Mouse (Mus musculus) forebrain, embryonic 10.5 days (tissue): ENCODE measurements around the gene Timm10. TPM values are rescaled to one million over a fixed set of nuclear protein-coding genes. Genes with fewer than 3 reads are reported as not detected.

Source experiments
- DNase-seq: peaks from one replicate; pipeline ENCODE4 v3.0.0-alpha.2; 2017; ENCODE audit warnings: low spot score; ENCODE audit errors: extremely low spot score
- H3K27ac ChIP-seq: fragments of 300-500 bp; sonication (generic); 2 replicates; pipeline ENCODE4 v1.5.1; 2016; ENCODE audit warnings: mild to moderate bottlenecking
- H3K27me3 ChIP-seq: fragments of 300-500 bp; sonication (generic); 2 replicates; pipeline ENCODE4 v1.6.1; 2016; ENCODE audit warnings: mild to moderate bottlenecking; ENCODE audit not compliant: poor library complexity, severe bottlenecking
- H3K36me3 ChIP-seq: fragments of 300-500 bp; sonication (generic); replicated peaks from 2 replicates; pipeline ENCODE4 v1.6.1; 2016; ENCODE audit warnings: mild to moderate bottlenecking, moderate library complexity
- H3K4me1 ChIP-seq: fragments of 300-500 bp; sonication (generic); 2 replicates; pipeline ENCODE4 v1.6.1; 2016
- H3K4me3 ChIP-seq: fragments of 300-500 bp; sonication (generic); 2 replicates; pipeline ENCODE4 v1.5.1; 2016; ENCODE audit warnings: mild to moderate bottlenecking, moderate library complexity
- H3K9me3 ChIP-seq: fragments of 300-500 bp; sonication (generic); 2 replicates; pipeline ENCODE4 v1.6.1; 2016; ENCODE audit warnings: mild to moderate bottlenecking, moderate library complexity
- WGBS: fragments of 180-500 bp; shearing (Covaris S2); methylation state at CpG from one replicate; pipeline ENCODE4 v1.1.7; 2016; 5-methylcytosine and 5-hydroxymethylcytosine counted together
- polyA plus RNA-seq: library from polyadenylated mRNA; unstranded; fragments of >200 nt; fragmentation: Nextera tagmentation; extraction: Ambion mirVana; gene quantifications from 2 replicates; pipeline ENCODE4 v1.2.1, GENCODE M21; 2016

Gene Timm10
- 68.6 and 70.9 TPM in 2 replicates for polyA plus RNA-seq

GRCm38 (mm10) chr2:84826488-84827282, at the start of gene Timm10:
Gene Timm10 (plus strand): TSS chr2:84826997.
- peak within 1 kb of the TSS; percentile 83 for H3K27ac ChIP-seq
- peaks cover 16% of the 10 kb centered on the region for H3K4me1 ChIP-seq
- under 1% methylated on average over 34 of the region's 34 CpGs for WGBS

GRCm38 (mm10) chr2:84777706-84778105, 49.1 kb upstream of the Timm10 start:
- H3K27me3 ChIP-seq: no peaks in the 10 kb centered on the region
- DNase-seq: no peak
- WGBS: 43% methylated on average over 3 of the region's 3 CpGs
- peaks cover 35% of the 10 kb centered on the region for H3K4me1 ChIP-seq
- 0 out of 2 replicates have a peak overlapping the region, but pooled peaks have one; percentile 11 for H3K27ac ChIP-seq
- H3K9me3 ChIP-seq: no peaks in the 10 kb centered on the region
- H3K36me3 ChIP-seq: no peaks in the 10 kb centered on the region
- H3K4me3 ChIP-seq: no peak overlapping the region

More at GRCm38 (mm10) chr2:84826488-84827282, at the start of gene Timm10:
- H3K9me3 ChIP-seq: no peaks in the 10 kb centered on the region
- H3K4me3 ChIP-seq: peak within 1 kb of the TSS; percentile 79
- H3K27me3 ChIP-seq: no peaks in the 10 kb centered on the region
- peaks cover 30% of the 10 kb centered on the region for H3K36me3 ChIP-seq
- peak; percentile 92 for DNase-seq

GRCm38 (mm10) chr2:84779210-84779609, 47.6 kb upstream of the Timm10 start:
- WGBS: 66% methylated on average over 6 of the region's 6 CpGs
- no peak for DNase-seq
- peaks cover 21% of the 10 kb centered on the region for H3K4me1 ChIP-seq
- no peaks in the 10 kb centered on the region for H3K27me3 ChIP-seq
- no peak overlapping the region for H3K4me3 ChIP-seq
- no peaks in the 10 kb centered on the region for H3K36me3 ChIP-seq
- no peak overlapping the region for H3K27ac ChIP-seq
- H3K9me3 ChIP-seq: no peaks in the 10 kb centered on the region

- no peaks in the 10 kb centered on the region for H3K27me3 ChIP-seq
- 84% methylated on average over 1 of the region's 1 CpGs for WGBS
- DNase-seq: no peak
These were observed 43.5 kb upstream of the Timm10 start for GRCm38 (mm10) chr2:84783315-84783714.

GRCm38 (mm10) chr2:84783840-84784566, 42.8 kb upstream of the Timm10 start:
- Histone ChIP-seq H3K27ac (no peak overlapping the region), H3K36me3 (no peaks in the 10 kb centered on the region), H3K9me3 (no peaks in the 10 kb centered on the region), H3K27me3 (no peaks in the 10 kb centered on the region), H3K4me1 (peaks cover 4% of the 10 kb centered on the region; the same call in 1 of the 2 replicates), H3K4me3 (no peak overlapping the region)
- no peak for DNase-seq
- 91% methylated on average over 3 of the region's 3 CpGs for WGBS

More at GRCm38 (mm10) chr2:84783315-84783714, 43.5 kb upstream of the Timm10 start:
- Histone ChIP-seq H3K9me3 (no peaks in the 10 kb centered on the region), H3K4me1 (peaks cover 4% of the 10 kb centered on the region; the same call in 1 of the 2 replicates), H3K4me3 (no peak overlapping the region), H3K36me3 (no peaks in the 10 kb centered on the region), H3K27ac (no peak overlapping the region)

- 87% methylated on average over 3 of the region's 3 CpGs for WGBS
- no peak overlapping the region for H3K4me3 ChIP-seq
These were observed 38.5 kb upstream of the Timm10 start for GRCm38 (mm10) chr2:84788316-84788715.

GRCm38 (mm10) chr2:84790418-84790817, 36.4 kb upstream of the Timm10 start:
- 0 out of 2 replicates have a peak, but pooled peaks cover 10% of the 10 kb centered on the region for H3K27me3 ChIP-seq
- peaks cover 13% of the 10 kb centered on the region; the same call in 1 of the 2 replicates for H3K4me1 ChIP-seq
- H3K27ac ChIP-seq: no peak overlapping the region
- no peaks in the 10 kb centered on the region for H3K36me3 ChIP-seq
- 57% methylated on average over 9 of the region's 9 CpGs for WGBS
- H3K4me3 ChIP-seq: no peak overlapping the region
- DNase-seq: no peak
- H3K9me3 ChIP-seq: peaks cover 14% of the 10 kb centered on the region

More at GRCm38 (mm10) chr2:84788316-84788715, 38.5 kb upstream of the Timm10 start:
- no peak overlapping the region for H3K27ac ChIP-seq
- no peaks in the 10 kb centered on the region for H3K36me3 ChIP-seq
- no peaks in the 10 kb centered on the region for H3K9me3 ChIP-seq
- no peak for DNase-seq
- H3K4me1 ChIP-seq: peaks cover 13% of the 10 kb centered on the region; the same call in 1 of the 2 replicates
- H3K27me3 ChIP-seq: 0 out of 2 replicates have a peak, but pooled peaks cover 10% of the 10 kb centered on the region

GRCm38 (mm10) chr2:84792516-84792915, 34.3 kb upstream of the Timm10 start:
- Histone ChIP-seq H3K27ac (no peak overlapping the region), H3K4me1 (peaks cover 8% of the 10 kb centered on the region; the same call in 1 of the 2 replicates), H3K36me3 (no peaks in the 10 kb centered on the region), H3K9me3 (peaks cover 18% of the 10 kb centered on the region), H3K4me3 (no peak overlapping the region), H3K27me3 (0 out of 2 replicates have a peak, but pooled peaks cover 10% of the 10 kb centered on the region)
- 94% methylated on average over 3 of the region's 3 CpGs for WGBS
- no peak for DNase-seq

- H3K4me3 ChIP-seq: no peak overlapping the region
- 0 out of 2 replicates have a peak, but pooled peaks cover 10% of the 10 kb centered on the region for H3K27me3 ChIP-seq
- H3K9me3 ChIP-seq: peaks cover 18% of the 10 kb centered on the region
- H3K27ac ChIP-seq: no peak overlapping the region
- WGBS: 84% methylated on average over 3 of the region's 3 CpGs
- H3K36me3 ChIP-seq: no peaks in the 10 kb centered on the region
- DNase-seq: no peak
- H3K4me1 ChIP-seq: peaks cover 13% of the 10 kb centered on the region
These were observed 33.6 kb upstream of the Timm10 start for GRCm38 (mm10) chr2:84793154-84793553.

GRCm38 (mm10) chr2:84793871-84794270, 32.9 kb upstream of the Timm10 start:
- Histone ChIP-seq H3K27me3 (0 out of 2 replicates have a peak, but pooled peaks cover 10% of the 10 kb centered on the region), H3K4me1 (peaks cover 20% of the 10 kb centered on the region), H3K9me3 (peaks cover 18% of the 10 kb centered on the region), H3K36me3 (no peaks in the 10 kb centered on the region), H3K4me3 (no peak overlapping the region), H3K27ac (no peak overlapping the region)
- 86% methylated on average over 3 of the region's 3 CpGs for WGBS
- DNase-seq: no peak

- Histone ChIP-seq H3K9me3 (peaks cover 18% of the 10 kb centered on the region), H3K4me3 (peak overlapping the region; percentile 67), H3K36me3 (no peaks in the 10 kb centered on the region), H3K4me1 (peaks cover 20% of the 10 kb centered on the region), H3K27ac (peak overlapping the region; percentile 84), H3K27me3 (no peaks in the 10 kb centered on the region)
- WGBS: 10% methylated on average over 13 of the region's 13 CpGs
- peak; percentile 85 for DNase-seq
These were observed 28.8 kb upstream of the Timm10 start for GRCm38 (mm10) chr2:84797833-84798492.

- Histone ChIP-seq H3K27ac (peak within 1 kb of the TSS; percentile 84), H3K4me3 (peak within 1 kb of the TSS; percentile 67), H3K4me1 (peaks cover 20% of the 10 kb centered on the region), H3K36me3 (no peaks in the 10 kb centered on the region), H3K27me3 (no peaks in the 10 kb centered on the region), H3K9me3 (peaks cover 18% of the 10 kb centered on the region)
- WGBS: under 1% methylated on average over 21 of the region's 21 CpGs
- peak; percentile 71 for DNase-seq
These were observed 28.3 kb upstream of the Timm10 start, which contains the start of gene Ube2l6 for GRCm38 (mm10) chr2:84798493-84798921. Gene Ube2l6 (plus strand): TSS chr2:84798828.
